Mouse (Mus musculus) urinary bladder, postnatal 4 days (tissue): ENCODE measurements around the gene Mgat4b.
A peak's percentile ranks its signal among the peaks of the same experiment; 100 is the strongest.
"Not testable (repeated sequence)": the region's sequence is repeated elsewhere in the genome, so short reads cannot be mapped to it uniquely, and the experiment has no call there.

ENCODE experiments used
- DNase-seq, 2 experiments: peaks; one replicate each; pipeline ENCODE4 v3.0.0; 2021 to 2022; ENCODE audit warnings: low spot score in 2 of 2

Gene Mgat4b

GRCm38 (mm10) chr11:50210505-50211151, at the start of gene Mgat4b, which contains the start of gene Sqstm1:
TSS of gene Mgat4b (plus strand) at chr11:50210890.
TSS of gene Sqstm1 (minus strand) at chr11:50210827.
- DNase-seq = peak; percentile 81 to 90

- peak; percentile 43 to 59 for DNase-seq
Measured at GRCm38 (mm10) chr11:50161578-50162304, 48.9 kb upstream of the Mgat4b start.

- peak in 1 of 2 experiments; percentile 46 for DNase-seq
Measured at GRCm38 (mm10) chr11:50162338-50163050, 48.2 kb upstream of the Mgat4b start.

GRCm38 (mm10) chr11:50168352-50168751, 42.3 kb upstream of the Mgat4b start:
- no peak for DNase-seq

GRCm38 (mm10) chr11:50174111-50174729, 36.5 kb upstream of the Mgat4b start, which contains the start of gene Mrnip:
TSS of gene Mrnip (plus strand) at chr11:50174444.
- not testable (repeated sequence) for DNase-seq

- DNase-seq = peak; percentile 94 to 96
Measured at GRCm38 (mm10) chr11:50174730-50175187, 35.9 kb upstream of the Mgat4b start.

GRCm38 (mm10) chr11:50176351-50176750, 34.3 kb upstream of the Mgat4b start:
- DNase-seq = no peak

GRCm38 (mm10) chr11:50177111-50177510, 33.6 kb upstream of the Mgat4b start:
- no peak for DNase-seq

GRCm38 (mm10) chr11:50178532-50179488, 31.9 kb upstream of the Mgat4b start:
- no peak for DNase-seq

GRCm38 (mm10) chr11:50180478-50181231, 30.0 kb upstream of the Mgat4b start:
- no peak for DNase-seq

- DNase-seq = no peak
Measured at GRCm38 (mm10) chr11:50182702-50183101, 28.0 kb upstream of the Mgat4b start.

GRCm38 (mm10) chr11:50184788-50185187, 25.9 kb upstream of the Mgat4b start:
- no peak for DNase-seq

- no peak for DNase-seq
Measured at GRCm38 (mm10) chr11:50188682-50189081, 22.0 kb upstream of the Mgat4b start.

- DNase-seq = no peak
Measured at GRCm38 (mm10) chr11:50190362-50190761, 20.3 kb upstream of the Mgat4b start.

- DNase-seq = no peak
Measured at GRCm38 (mm10) chr11:50192278-50192677, 18.4 kb upstream of the Mgat4b start.

GRCm38 (mm10) chr11:50194070-50194469, 16.6 kb upstream of the Mgat4b start:
- DNase-seq = no peak

- DNase-seq = no peak
Measured at GRCm38 (mm10) chr11:50194793-50195192, 15.9 kb upstream of the Mgat4b start.

GRCm38 (mm10) chr11:50197500-50197899, 13.2 kb upstream of the Mgat4b start:
- no peak for DNase-seq

GRCm38 (mm10) chr11:50198219-50198846, 12.4 kb upstream of the Mgat4b start:
- no peak for DNase-seq
